Mouse (Mus musculus): ENCODE results near the gene Tmem150a. TPM values are rescaled to one million over a fixed set of nuclear protein-coding genes. Genes with fewer than 3 reads are reported as not detected.

Tmem150a gene
- total RNA-seq, 2 experiments from 2014 or later = 8.4 to 9.2 TPM

GRCm38 (mm10) chr6:72371571-72371970, 16.3 kb downstream of the Tmem150a start:
- no peak for DNase-seq (ENCODE audit: low spot score in 2 of 2)

- no peak for DNase-seq (ENCODE audit: low spot score in 2 of 2)
Measured at GRCm38 (mm10) chr6:72373184-72373583, 17.9 kb downstream of the Tmem150a start.

- DNase-seq (ENCODE audit: low spot score in 2 of 2) = no peak
Measured at GRCm38 (mm10) chr6:72374206-72374605, 19.0 kb downstream of the Tmem150a start.

- DNase-seq (ENCODE audit: low spot score in 2 of 2) = no peak
Measured at GRCm38 (mm10) chr6:72374820-72375563, 19.7 kb downstream of the Tmem150a start.

- no peak for DNase-seq (ENCODE audit: low spot score in 2 of 2)
Measured at GRCm38 (mm10) chr6:72378510-72379234, 23.4 kb downstream of the Tmem150a start.

DNA sequence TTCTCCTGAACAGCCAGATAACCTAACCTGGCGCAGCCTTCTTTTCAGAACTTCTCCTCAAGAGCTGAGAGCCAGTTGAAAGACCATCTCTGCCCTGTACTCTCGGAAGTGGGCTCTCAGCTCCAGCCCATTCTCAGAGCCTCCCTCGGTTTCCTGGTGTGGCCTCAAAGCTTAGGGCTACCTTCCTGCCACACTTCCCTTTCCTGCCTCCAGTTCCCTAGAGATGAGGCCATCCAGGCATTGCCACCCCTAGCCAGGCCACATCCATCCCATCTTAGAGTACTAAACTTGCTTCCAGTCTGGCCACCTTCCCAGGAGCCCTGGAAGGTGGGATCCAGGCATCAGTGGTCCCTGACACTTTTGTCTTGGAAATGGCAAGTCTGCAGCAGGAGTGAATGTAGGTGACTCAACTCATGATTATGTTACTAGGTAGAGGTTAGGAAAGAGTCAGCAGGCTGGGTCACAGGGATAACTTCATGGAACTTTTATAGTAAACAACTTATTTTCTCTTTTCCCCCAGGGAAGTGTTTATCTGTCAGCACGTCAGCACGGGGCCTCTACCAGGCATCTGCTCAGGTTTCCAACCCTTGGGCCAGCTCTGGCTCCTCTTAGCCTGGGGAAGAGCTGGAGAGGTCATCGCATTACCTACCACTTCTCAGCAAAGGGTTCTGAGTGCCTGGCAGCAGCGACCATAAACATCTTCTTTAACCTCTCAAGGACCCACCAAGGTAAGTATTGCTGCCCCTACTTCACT, 24.3 kb downstream of the Tmem150a start:
- no peak for DNase-seq (ENCODE audit: low spot score in 2 of 2)

- peak in 1 of 2 experiments; percentile 25 for DNase-seq (ENCODE audit: low spot score in 2 of 2)
Measured at GRCm38 (mm10) chr6:72380131-72380770, 25.0 kb downstream of the Tmem150a start, which contains the start of gene Vamp5. Vamp5 (minus strand) TSS chr6:72380468.

- DNase-seq (ENCODE audit: low spot score in 2 of 2) = no peak
Measured at GRCm38 (mm10) chr6:72382494-72382893, 27.2 kb downstream of the Tmem150a start.

DNA sequence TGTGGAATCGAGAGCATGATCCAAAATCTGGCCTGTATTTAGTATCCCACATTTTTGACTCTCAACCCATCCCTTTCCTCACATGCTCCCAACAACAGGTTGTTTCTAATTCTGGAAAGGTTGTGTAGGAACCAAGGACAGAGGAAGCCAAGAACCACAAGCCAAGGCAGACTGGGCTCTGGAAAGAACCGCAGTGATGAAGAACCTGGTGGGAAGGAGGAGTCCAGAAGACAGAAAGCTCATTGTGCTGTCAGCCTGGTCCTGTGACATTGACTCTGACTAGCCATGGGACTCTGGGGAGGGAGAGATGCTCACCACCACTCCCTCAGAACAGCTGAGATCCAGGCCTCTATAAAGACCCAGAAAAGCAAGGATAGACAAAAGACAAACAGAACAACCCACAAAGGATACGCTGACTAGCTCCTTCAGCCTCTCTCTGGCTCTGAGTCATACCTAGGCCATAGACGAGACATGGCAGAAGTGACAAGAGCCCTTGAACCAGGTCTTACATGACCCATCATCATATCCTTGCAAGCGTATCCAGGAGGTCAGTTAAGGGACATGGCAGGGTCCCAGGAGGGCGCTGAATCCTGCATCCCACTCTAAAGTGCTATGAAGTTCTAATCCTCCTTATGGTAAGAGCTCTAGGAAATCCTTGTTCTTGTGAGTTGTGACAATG, 28.0 kb downstream of the Tmem150a start:
- DNase-seq (ENCODE audit: low spot score in 2 of 2) = no peak

DNA sequence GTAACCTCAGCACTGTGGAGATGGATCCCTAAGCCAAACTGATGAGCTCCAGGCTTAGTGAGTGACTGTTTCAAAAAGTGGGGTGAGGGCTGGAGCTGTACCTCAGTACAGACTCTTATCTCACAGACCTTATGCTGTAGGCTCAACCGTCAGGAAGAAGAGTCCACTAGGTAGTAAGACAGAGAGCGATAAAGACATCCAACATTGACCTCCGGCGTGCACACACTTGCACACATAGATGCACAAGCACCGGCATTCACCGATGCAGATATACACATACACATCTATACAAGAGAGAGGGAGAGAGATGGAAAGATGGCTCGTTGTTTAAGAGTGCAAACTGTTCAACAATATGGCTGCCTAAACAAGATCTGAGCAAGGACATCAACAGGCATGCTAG, 28.7 kb downstream of the Tmem150a start:
- no peak for DNase-seq (ENCODE audit: low spot score in 2 of 2)

GRCm38 (mm10) chr6:72385258-72385657, 30.0 kb downstream of the Tmem150a start:
- no peak for DNase-seq (ENCODE audit: low spot score in 2 of 2)

GRCm38 (mm10) chr6:72386561-72386960, 31.3 kb downstream of the Tmem150a start:
- DNase-seq (ENCODE audit: low spot score in 2 of 2) = no peak

GRCm38 (mm10) chr6:72387816-72388215, 32.6 kb downstream of the Tmem150a start:
- no peak for DNase-seq (ENCODE audit: low spot score in 2 of 2)

DNA sequence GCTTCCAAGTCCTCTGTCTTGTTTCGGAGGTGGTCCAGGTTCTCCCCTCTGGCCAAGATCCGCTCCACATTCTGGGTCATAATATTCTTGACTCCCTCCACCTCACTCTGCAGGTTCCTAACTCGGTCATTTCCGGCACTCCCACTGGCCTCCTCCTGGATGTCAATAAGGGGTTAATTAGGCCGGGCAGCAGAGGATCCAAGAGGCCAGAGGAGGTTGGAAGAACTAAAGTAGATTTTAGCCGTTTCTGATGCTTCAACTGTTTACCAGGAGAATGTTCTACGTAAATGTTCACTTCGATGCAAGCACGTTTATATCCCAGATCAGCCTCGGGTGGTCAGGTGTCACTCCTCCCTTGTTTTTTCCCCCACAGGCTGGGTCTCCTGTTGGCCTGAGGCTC, 33.0 kb downstream of the Tmem150a start:
- no peak for DNase-seq (ENCODE audit: low spot score in 2 of 2)

DNA sequence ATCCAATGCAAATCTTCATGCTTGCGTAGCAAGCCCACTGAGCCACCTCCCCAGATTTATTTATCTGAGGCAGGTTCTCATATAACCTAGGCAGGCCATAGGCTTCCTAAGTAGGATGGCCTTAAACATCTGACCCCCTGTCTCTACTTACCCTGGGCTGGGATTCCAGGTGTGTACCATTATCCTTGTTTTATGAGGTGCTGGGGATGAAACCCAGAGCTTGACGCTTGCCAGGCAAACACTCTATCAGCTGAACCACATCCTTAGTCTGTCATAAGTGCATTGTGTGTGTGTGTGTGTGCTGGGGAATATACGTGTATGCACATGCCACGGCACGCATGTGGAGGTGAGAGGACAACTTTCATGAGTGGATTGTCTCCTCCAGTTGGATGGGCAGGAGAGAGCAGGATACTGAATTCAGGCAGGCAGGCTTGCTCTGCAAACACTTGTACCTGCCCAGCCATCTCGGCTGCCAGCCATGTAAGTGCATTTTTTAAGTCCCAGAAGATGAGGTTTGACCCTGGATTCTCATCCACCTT, 33.6 kb downstream of the Tmem150a start:
- no peak for DNase-seq (ENCODE audit: low spot score in 2 of 2)

- DNase-seq (ENCODE audit: low spot score in 2 of 2) = no peak
Measured at GRCm38 (mm10) chr6:72389471-72389940, 34.3 kb downstream of the Tmem150a start.

DNA sequence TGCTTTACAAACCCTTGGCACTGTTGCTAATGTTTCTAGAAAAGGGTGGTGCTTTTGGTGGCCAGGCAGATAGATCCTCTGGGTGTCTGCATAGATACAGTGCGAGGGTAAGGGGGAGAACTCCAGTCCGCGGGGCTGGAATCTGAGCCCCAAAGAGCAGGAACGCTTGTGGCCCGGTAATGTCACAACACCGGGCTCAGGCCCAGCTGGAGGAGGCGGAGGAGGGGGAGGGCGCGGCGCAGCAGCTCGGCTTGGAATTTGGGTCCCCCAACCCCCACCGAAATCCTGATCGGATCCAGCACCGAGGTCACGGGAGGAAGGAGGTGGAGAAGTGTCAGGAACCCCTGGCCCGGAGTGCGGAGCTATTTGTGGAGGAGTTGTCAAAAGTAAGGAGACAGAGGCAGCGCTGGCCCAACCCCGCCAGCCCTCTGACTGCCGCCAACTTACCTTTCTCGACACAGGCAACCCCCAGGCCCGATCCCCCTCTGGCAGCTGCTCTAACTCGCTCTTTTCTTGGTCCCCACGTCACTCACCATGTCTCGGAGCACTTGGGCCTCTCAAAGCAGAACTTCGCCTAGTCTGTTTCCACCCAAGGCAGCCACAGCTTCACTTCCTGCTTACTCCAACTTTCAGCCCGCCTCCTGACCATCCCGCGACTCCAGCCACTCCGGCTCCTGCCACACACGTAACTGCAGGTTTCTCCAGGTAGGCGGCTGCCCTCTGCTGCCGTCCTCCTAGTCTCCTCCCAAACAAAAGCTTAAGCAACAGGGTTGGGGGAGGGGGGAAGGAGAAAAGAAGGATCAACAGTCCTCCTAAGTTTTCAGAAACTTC, 34.9 kb downstream of the Tmem150a start, which contains the start of gene Vamp8:
TSS of gene Vamp8 (minus strand) at position 763 of the 831 bp plus-strand sequence.
- DNase-seq (ENCODE audit: low spot score in 2 of 2) = peak; percentile 32 to 49

DNA sequence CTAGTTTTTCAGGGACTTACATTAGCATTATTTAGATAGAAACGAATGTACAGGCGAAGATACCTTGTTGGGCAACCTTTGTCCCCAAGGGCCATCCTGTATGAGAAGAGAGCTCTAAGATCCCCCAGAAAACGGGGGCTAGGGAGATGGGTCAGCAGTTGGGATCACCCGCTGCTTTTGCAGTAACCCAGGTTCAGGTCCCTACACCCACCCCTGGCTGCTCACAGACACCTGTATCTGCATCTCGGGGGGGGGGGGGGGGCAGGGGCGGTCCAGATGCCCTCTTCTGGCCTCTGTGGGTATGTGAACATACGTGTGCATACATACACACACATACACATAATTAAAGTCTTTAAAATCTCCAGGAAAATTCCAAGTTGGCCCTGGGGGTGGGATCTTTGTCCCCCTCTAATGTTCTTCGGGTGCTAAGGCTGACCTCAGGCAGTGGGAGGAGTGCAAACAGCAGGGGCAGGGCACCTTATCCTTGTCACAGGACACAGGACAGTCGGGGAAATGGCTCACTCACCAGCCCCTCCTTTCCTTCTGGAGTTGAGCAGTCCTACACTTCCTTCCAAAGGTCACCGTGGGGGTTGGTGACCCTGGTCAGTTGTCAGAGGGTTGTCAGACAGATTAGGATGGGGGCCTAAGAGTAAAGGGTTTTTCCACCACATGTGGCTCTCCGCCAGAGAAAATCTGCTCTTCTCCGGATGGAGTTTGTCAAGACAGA, 35.7 kb downstream of the Tmem150a start:
- DNase-seq (ENCODE audit: low spot score in 2 of 2) = no peak

GRCm38 (mm10) chr6:72392341-72392740, 37.1 kb downstream of the Tmem150a start:
- DNase-seq (ENCODE audit: low spot score in 2 of 2) = no peak
